Mouse (Mus musculus): ENCODE data around the gene Aurkc. TPM values are rescaled to one million over a fixed set of nuclear protein-coding genes. Genes with fewer than 3 reads are reported as not detected.
"Not testable (repeated sequence)": the region's sequence is repeated elsewhere in the genome, so short reads cannot be mapped to it uniquely, and the experiment has no call there.

Gene Aurkc
- not detected in 2 replicates for polyA plus RNA-seq (2016; fragmentation: Nextera tagmentation; extraction: Ambion mirVana)

DNA sequence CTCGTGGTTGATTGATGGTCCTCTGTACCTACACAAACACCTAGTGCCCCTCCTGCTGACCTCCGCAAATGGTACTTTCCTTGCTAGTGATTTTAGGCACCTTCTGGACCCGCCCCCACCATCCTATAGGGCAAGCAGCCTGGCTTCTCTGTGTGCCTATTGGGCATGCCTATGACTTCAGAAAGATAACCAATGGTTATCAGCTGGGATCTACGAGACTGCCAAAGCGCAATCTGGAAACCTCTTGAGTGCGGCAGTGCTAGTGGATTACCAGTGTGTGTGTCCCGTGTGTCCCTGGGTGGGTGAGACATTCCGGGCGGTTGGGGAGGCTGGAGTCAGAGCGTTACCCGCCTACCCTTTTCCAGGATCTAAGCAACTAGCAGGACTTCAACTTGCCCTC is at the start of gene Aurkc:
Aurkc (plus strand) TSS at position 50 of the 400 bp plus-strand sequence.
- 86% methylated on average over 11 of the region's 11 CpGs for WGBS

DNA sequence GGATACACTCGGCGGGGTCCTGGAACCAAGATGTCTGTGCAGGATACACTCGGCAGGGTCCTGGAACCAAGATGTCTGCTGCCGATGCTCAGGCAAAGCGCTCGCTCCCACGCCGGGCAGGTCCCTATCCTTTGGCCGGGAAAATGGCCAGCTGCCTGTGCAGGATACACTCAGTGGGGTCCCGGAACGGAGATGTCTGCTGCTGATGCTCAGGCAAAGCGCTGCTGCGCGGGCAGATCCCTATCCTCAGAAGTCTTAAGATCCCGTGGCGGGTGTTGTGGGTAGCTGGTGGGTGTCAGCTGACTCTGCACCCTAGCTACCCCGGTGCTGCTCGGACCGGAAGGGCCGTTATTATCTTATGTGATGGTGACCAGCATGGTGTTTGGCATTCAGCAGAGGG is 47.0 kb upstream of the Aurkc start:
- H3K4me1 ChIP-seq; H3K27me3 ChIP-seq; H3K27ac ChIP-seq; H3K4me2 ChIP-seq (replicated peaks); H3K9me3 ChIP-seq; H3K9ac ChIP-seq; ATAC-seq (ENCODE audit: insufficient number of reproducible peaks, insufficient read depth, low FRiP score, low TSS enrichment); H3K36me3 ChIP-seq; H3K4me3 ChIP-seq: not testable (repeated sequence)
- 89% methylated on average over 20 of the region's 20 CpGs for WGBS

More for the DNA sequence above, at the start of gene Aurkc:
- not testable (repeated sequence) for H3K4me2 ChIP-seq (replicated peaks); ATAC-seq (ENCODE audit: insufficient number of reproducible peaks, insufficient read depth, low FRiP score, low TSS enrichment); H3K4me3 ChIP-seq; H3K9ac ChIP-seq; H3K27me3 ChIP-seq; H3K4me1 ChIP-seq; H3K9me3 ChIP-seq; H3K27ac ChIP-seq; H3K36me3 ChIP-seq

DNA sequence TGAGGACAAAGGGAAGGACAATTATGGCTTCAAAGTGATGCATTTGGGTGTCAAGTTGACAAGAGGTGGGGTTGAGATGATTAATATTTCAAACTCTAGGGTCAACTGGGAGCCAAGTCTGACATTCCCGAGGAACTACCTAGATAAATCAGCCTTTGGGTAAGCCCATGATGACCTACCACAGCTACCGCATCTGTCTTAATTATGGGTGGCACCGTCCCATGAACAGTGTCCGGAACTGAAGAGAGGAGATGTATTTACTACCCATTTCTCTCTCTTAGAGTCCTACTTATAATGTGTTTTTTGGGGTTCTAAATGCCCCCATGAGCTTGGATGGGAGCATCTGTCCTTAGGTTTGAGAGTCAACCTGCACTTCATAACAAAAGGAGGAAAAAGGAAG is 38.5 kb upstream of the Aurkc start:
- 90% methylated on average over 4 of the region's 4 CpGs for WGBS
- Histone ChIP-seq H3K4me1 (no peaks in the 10 kb centered on the region), H3K9me3 (no peaks in the 10 kb centered on the region), H3K27me3 (no peaks in the 10 kb centered on the region), H3K36me3 (no peaks in the 10 kb centered on the region), H3K9ac (no peak overlapping the region), H3K4me3 (no peak overlapping the region), H3K4me2 (replicated peaks) (no peak overlapping the region), H3K27ac (no peak overlapping the region)
- ATAC-seq (ENCODE audit: insufficient number of reproducible peaks, insufficient read depth, low FRiP score, low TSS enrichment) = no peak

DNA sequence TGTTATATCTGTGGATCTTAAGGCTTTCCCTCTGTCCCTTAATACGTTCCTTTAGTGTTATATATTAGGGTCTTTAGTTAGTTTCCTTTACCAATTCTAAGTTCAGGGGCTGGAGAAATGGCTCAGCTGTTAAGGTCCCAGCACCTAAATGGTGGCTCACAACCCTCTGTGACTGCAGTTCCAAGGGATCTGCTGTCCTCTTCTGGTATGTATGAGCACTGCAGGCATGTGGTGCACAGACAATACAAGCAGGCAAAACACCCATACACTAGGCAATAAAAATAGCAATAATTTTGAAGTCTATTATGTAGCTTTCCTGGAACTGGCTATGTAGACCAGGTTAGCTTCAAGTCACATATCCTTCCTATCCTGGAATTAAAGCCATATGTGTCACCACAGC is 36.5 kb upstream of the Aurkc start:
- no peaks in the 10 kb centered on the region for H3K36me3 ChIP-seq
- no peaks in the 10 kb centered on the region for H3K4me1 ChIP-seq
- no peak overlapping the region for H3K27ac ChIP-seq
- ATAC-seq (ENCODE audit: insufficient number of reproducible peaks, insufficient read depth, low FRiP score, low TSS enrichment) = no peak
- no peak overlapping the region for H3K4me2 ChIP-seq (replicated peaks)
- 90% methylated on average over 1 of the region's 1 CpGs for WGBS
- H3K9me3 ChIP-seq = no peaks in the 10 kb centered on the region
- no peak overlapping the region for H3K9ac ChIP-seq
- no peak overlapping the region for H3K4me3 ChIP-seq
- no peaks in the 10 kb centered on the region for H3K27me3 ChIP-seq

DNA sequence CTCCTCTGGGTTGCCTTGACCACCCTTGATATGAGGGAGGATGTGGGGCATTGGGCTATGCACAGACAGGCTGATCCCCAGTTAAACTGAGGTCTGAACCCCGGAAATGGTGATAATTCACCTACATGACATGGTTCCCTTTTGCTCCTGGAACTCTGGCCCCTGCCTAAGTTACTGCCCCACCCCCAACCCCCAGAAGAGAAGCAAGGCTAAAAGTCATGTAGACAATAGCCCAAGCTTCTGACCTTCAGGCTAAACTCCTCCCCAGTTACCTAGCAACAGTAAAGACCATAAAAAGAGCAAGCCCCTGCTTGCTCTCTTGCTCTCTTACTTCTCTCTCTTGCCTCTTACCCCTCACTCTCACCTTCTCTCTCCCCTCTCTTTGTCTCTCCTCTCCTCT is 21.5 kb upstream of the Aurkc start:
- no peaks in the 10 kb centered on the region for H3K27me3 ChIP-seq
- ATAC-seq (ENCODE audit: insufficient number of reproducible peaks, insufficient read depth, low FRiP score, low TSS enrichment) = no peak
- no peaks in the 10 kb centered on the region for H3K9me3 ChIP-seq
- no peak overlapping the region for H3K4me3 ChIP-seq
- H3K4me1 ChIP-seq = no peaks in the 10 kb centered on the region
- H3K27ac ChIP-seq = no peak overlapping the region
- no peak overlapping the region for H3K4me2 ChIP-seq (replicated peaks)
- WGBS = 87% methylated on average over 1 of the region's 1 CpGs
- H3K36me3 ChIP-seq = no peaks in the 10 kb centered on the region
- no peak overlapping the region for H3K9ac ChIP-seq

DNA sequence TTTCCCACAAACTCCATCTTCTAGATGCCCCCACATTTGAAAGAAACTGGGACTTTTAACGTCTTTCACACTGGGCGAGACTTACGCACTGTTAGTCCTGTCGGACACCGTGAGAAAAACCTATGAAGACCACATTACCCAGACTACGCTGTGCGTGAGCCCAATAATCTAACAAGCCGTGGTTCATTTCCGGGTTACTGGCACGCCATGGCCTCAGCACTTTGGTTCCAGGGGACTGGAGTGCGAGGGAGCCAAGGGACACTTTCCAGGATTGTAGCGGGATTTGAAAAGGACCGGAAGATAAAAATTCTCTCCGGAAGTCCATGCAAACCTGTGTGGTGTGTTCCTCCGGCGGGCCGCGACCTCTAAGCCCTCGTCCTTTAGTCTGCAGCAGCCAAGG is 18.2 kb upstream of the Aurkc start:
- no peak overlapping the region for H3K4me2 ChIP-seq (replicated peaks)
- ATAC-seq (ENCODE audit: insufficient number of reproducible peaks, insufficient read depth, low FRiP score, low TSS enrichment) = no peak

DNA sequence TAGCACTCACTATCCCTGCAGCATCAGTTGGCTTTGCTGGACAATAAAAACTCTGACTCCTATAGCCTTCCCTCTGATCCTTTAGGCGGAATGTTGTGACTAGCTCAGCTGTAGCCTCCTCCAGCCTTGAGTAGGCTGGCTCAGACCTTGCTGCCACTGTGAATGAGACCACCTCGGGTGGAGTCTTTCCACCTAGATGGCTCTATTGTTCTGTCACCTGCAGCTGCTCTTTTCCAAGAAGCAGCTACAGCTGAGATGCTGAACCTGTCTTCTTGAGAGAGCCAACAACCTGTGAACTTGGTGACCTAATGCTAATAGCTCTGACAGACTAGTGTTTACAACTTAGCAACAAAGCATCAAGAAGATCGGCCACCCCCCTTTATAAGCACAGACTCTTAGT is 3.8 kb downstream of the Aurkc start:
- H3K36me3 ChIP-seq; H3K4me1 ChIP-seq; H3K4me3 ChIP-seq; H3K9me3 ChIP-seq; H3K4me2 ChIP-seq (replicated peaks); H3K27ac ChIP-seq; H3K27me3 ChIP-seq; H3K9ac ChIP-seq; ATAC-seq (ENCODE audit: insufficient number of reproducible peaks, insufficient read depth, low FRiP score, low TSS enrichment): not testable (repeated sequence)
- WGBS = 71% methylated on average over 3 of the region's 3 CpGs

More for the DNA sequence above, 18.2 kb upstream of the Aurkc start:
- Histone ChIP-seq H3K4me1 (no peaks in the 10 kb centered on the region), H3K4me3 (no peak overlapping the region), H3K9me3 (no peaks in the 10 kb centered on the region), H3K27ac (no peak overlapping the region), H3K9ac (no peak overlapping the region), H3K27me3 (no peaks in the 10 kb centered on the region), H3K36me3 (no peaks in the 10 kb centered on the region)
- WGBS = 89% methylated on average over 19 of the region's 19 CpGs

DNA sequence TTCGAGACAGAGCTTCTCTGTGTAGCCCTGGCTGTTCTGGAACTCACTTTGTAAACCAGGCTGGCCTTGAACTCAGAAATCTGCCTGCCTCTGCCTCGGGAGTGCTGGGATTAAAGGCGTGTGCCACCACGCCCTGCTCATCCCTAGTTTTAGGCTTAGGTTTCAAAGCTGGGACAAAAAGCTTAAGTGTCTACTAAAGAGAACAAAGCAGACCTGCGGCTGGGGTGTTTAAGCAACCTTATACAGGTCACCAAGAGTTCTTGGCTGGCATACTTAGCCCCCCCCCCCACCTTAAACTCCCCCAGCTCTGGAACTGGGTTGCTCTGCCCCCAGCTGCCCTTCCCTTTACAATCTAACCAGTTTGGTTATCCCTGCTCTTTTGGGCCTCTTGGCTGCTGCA is 10.3 kb downstream of the Aurkc start:
- H3K4me1 ChIP-seq; H3K4me2 ChIP-seq (replicated peaks); ATAC-seq (ENCODE audit: insufficient number of reproducible peaks, insufficient read depth, low FRiP score, low TSS enrichment); H3K27ac ChIP-seq; H3K27me3 ChIP-seq; H3K4me3 ChIP-seq; H3K9me3 ChIP-seq; H3K36me3 ChIP-seq; H3K9ac ChIP-seq: not testable (repeated sequence)
- 73% methylated on average over 5 of the region's 5 CpGs for WGBS

DNA sequence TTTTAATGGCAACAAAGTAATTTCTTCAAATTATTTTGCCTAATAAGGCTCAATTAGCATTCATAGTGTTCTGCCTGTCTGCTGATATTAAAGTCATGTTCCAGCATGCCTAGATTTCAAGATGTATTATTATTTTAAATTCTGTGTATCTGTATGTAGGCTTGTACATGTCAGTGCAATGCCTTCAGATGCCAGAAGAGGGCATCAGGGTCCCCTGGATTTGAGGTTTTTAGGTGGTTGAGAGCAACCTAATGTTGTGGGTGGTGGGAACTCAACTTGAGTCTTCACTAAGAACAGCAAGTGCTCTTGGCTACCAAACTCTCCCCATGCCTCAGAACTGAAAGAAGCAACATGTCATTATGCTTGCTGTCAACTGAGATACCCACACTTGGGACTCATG is 32.3 kb downstream of the Aurkc start:
- H3K9ac ChIP-seq = no peak overlapping the region
- no peaks in the 10 kb centered on the region for H3K4me1 ChIP-seq
- H3K9me3 ChIP-seq = no peaks in the 10 kb centered on the region
- no peaks in the 10 kb centered on the region for H3K36me3 ChIP-seq
- no peak overlapping the region for H3K4me3 ChIP-seq
- ATAC-seq (ENCODE audit: insufficient number of reproducible peaks, insufficient read depth, low FRiP score, low TSS enrichment) = no peak
- H3K27me3 ChIP-seq = no peaks in the 10 kb centered on the region
- H3K4me2 ChIP-seq (replicated peaks) = no peak overlapping the region
- no peak overlapping the region for H3K27ac ChIP-seq

DNA sequence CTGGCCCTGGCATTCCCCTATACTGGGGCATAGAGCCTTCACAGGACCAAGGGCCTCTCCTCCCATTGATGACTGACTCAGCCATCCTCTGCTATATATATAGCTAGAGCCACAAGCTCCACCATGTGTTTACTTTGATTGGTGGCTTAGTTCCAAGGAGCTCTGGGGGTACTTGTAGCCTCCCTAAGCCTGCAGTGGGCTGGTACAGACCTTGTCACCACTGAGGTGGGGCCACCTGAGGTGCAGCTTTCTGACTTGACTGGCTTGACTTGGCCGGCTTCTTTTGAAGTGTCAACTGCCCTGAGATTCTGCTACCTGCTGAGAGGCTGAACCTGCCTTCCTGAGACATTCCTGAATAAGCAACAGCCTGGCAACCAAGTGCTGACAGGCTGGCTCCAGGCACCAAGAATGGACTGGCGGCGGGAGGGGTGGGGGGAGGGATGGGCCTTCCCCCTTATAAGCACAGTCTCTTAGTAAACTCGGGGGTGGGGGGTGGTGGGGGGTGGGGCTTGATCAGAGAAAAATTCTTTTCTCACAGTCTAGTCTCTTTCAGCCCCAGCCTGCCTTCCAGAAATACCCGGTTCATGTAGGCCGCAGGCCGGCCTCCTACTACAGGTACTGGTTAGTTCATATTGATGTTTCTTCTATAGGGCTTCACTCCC is 54.7 kb downstream of the Aurkc start:
- H3K9me3 ChIP-seq; H3K36me3 ChIP-seq; H3K4me2 ChIP-seq (replicated peaks); H3K4me3 ChIP-seq; H3K27me3 ChIP-seq; H3K27ac ChIP-seq; H3K4me1 ChIP-seq; H3K9ac ChIP-seq; ATAC-seq (ENCODE audit: insufficient number of reproducible peaks, insufficient read depth, low FRiP score, low TSS enrichment): not testable (repeated sequence)
- 51% methylated on average over 7 of the region's 7 CpGs for WGBS

Other genes with a start within 250 kb of the Aurkc start
- 12.2 and 15.5 TPM in 2 replicates for gene Zfp954, start 126.2 kb downstream of the Aurkc start, polyA plus RNA-seq (2016; fragmentation: Nextera tagmentation; extraction: Ambion mirVana)
- gene Zfp773, start 141.5 kb downstream of the Aurkc start, polyA plus RNA-seq (2016; fragmentation: Nextera tagmentation; extraction: Ambion mirVana) = 3.6 and 4.1 TPM in 2 replicates
- 3.0 and 3.3 TPM in 2 replicates for gene Zfp418, start 176.0 kb downstream of the Aurkc start, polyA plus RNA-seq (2016; fragmentation: Nextera tagmentation; extraction: Ambion mirVana)
- gene Zfp772, start 214.7 kb downstream of the Aurkc start, polyA plus RNA-seq (2016; fragmentation: Nextera tagmentation; extraction: Ambion mirVana) = 9.6 and 10.2 TPM in 2 replicates

Measured in embryonic facial prominence, embryonic 12.5 days (tissue).